Mouse (Mus musculus): ENCODE measurements around the gene Olfr328.
"Not testable (repeated sequence)": the region's sequence is repeated elsewhere in the genome, so short reads cannot be mapped to it uniquely, and the experiment has no call there.

DNA sequence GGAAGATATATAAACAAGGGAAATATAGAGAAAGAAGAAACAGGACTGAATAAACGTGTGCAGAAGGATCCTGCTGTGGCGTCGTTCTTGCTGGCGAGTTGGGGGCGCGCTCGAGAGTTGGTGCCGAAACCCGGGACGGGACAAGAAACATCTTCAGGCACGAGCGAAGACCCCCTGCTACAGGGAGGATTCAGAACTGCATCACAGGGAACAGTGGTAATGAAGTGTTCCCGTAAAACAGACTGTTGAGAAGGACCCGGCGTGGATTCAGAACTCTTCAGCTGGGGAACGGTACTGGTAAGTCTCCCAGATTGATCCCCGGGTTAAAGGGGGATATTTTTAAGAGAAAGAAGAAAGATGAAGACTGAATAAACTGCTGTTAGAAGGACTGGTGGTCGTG lies 36.5 kb downstream of the Olfr328 start:
- not testable (repeated sequence) for TF ChIP-seq CTCF (IDR thresholded peaks at IDR 0.05; ENCODE audit: borderline replicate concordance, extremely low read depth, insufficient read depth, insufficient read length); POLR2A (IDR thresholded peaks at IDR 0.05; ENCODE audit: borderline replicate concordance, extremely low read depth, insufficient read depth, insufficient read length, poor library complexity, severe bottlenecking)

Data from brain, embryonic 14.5 days (tissue).